Mouse (Mus musculus): ENCODE data around the gene Atp6v1c2. TPM values are rescaled to one million over a fixed set of nuclear protein-coding genes. Genes with fewer than 3 reads are reported as not detected.

Atp6v1c2 gene
- total and polyA plus RNA-seq, 3 experiments = 0.19 to 0.42 TPM; not detected in 1

- dilution Hi-C loops (cut with MboI; ENCODE audit: extremely low pct_ligation_motif_present, extremely low pct_unique_long_range_greater_than_20kb, low sequenced_read_pairs) = no loop called here
- H3K9ac ChIP-seq (ENCODE audit: insufficient read depth, low read depth) = no peak overlapping the region
These were observed 40.6 kb upstream of the Atp6v1c2 start for GRCm38 (mm10) chr12:17369551-17370325.

GRCm38 (mm10) chr12:17369111-17369510, 40.0 kb upstream of the Atp6v1c2 start:
- peaks cover 54 to 87% of the 10 kb centered on the region in 2 experiments for H3K36me3 ChIP-seq (replicated peaks in 1 of 2; ENCODE audit: control insufficient read depth in 1 of 2, insufficient read depth in 1 of 2, low read length in 1 of 2)

More at GRCm38 (mm10) chr12:17369551-17370325, 40.6 kb upstream of the Atp6v1c2 start:
- Histone ChIP-seq H3K9me3 (replicated peaks; ENCODE audit: low read length) (no peaks in the 10 kb centered on the region), H3K4me1 (ENCODE audit: control insufficient read depth in 1 of 2, insufficient read depth in 2 of 2) (peaks cover 0 to 28% of the 10 kb centered on the region in 2 experiments; a peak in 2 of 4 replicates), H3K4me3 (replicated peaks in 1 of 3; ENCODE audit: low read depth in 2 of 3, low read length in 2 of 3, poor library complexity in 1 of 3) (no peak overlapping the region), H3K79me2 (replicated peaks; ENCODE audit: control insufficient read depth, extremely low read depth, insufficient read depth, poor library complexity, severe bottlenecking) (no peaks in the 10 kb centered on the region), H3K27me3 (replicated peaks) (no peaks in the 10 kb centered on the region), H3K4me2 (ENCODE audit: insufficient read depth, low read depth, poor library complexity, severe bottlenecking) (no peak overlapping the region), H3K27ac (ENCODE audit: insufficient read depth, low read depth) (no peak overlapping the region), H3K36me3 (replicated peaks in 1 of 2; ENCODE audit: control insufficient read depth in 1 of 2, insufficient read depth in 1 of 2, low read length in 1 of 2) (peaks cover 53 to 87% of the 10 kb centered on the region in 2 experiments)
- DNase-seq (ENCODE audit: extremely low read depth) = no peak
- in situ Hi-C loops (cut with MboI; ENCODE audit: low pct_ligation_motif_present, low pct_unique_long_range_greater_than_20kb, low sequenced_read_pairs) = loop anchor here (5.0 to 25.0 kb wide), 3 partner anchors 183 to 415 kb away; no protein-coding TSS in a partner anchor
- TF ChIP-seq PAX5 (IDR thresholded peaks at IDR 0.05; ENCODE audit: low read length) = no peak
- no peak for TF ChIP-seq TBP (conservative IDR thresholded peaks at IDR 0.05; ENCODE audit: low read depth, low read length)
- no peak for TF ChIP-seq NELFE (IDR thresholded peaks at IDR 0.05; ENCODE audit: low read depth, low read length)
- no peak for TF ChIP-seq POLR2A (IDR thresholded peaks at IDR 0.05; ENCODE audit: low read depth, low read length)
- no peak for TF ChIP-seq ZNF384 (IDR thresholded peaks at IDR 0.05; ENCODE audit: low read depth, low read length)
- no peak for TF ChIP-seq EP300 (IDR thresholded peaks at IDR 0.05; ENCODE audit: low read length)
- no peak for TF ChIP-seq NRF1 (IDR thresholded peaks at IDR 0.05; ENCODE audit: low read depth, low read length)
- TF ChIP-seq SMC3 (IDR thresholded peaks at IDR 0.05; ENCODE audit: low read depth, low read length) = no peak
- TF ChIP-seq MAX (IDR thresholded peaks at IDR 0.05; ENCODE audit: low read length) = no peak

More at GRCm38 (mm10) chr12:17369111-17369510, 40.0 kb upstream of the Atp6v1c2 start:
- in situ Hi-C loops (cut with MboI; ENCODE audit: low pct_ligation_motif_present, low pct_unique_long_range_greater_than_20kb, low sequenced_read_pairs) (loop anchor here (5.0 to 25.0 kb wide), 3 partner anchors 183 to 416 kb away; no protein-coding TSS in a partner anchor), dilution Hi-C loops (cut with MboI; ENCODE audit: extremely low pct_ligation_motif_present, extremely low pct_unique_long_range_greater_than_20kb, low sequenced_read_pairs) (no loop called here)
- H3K4me3 ChIP-seq (replicated peaks in 1 of 3; ENCODE audit: low read depth in 2 of 3, low read length in 2 of 3, poor library complexity in 1 of 3) = no peak overlapping the region
- DNase-seq (ENCODE audit: extremely low read depth) = no peak
- no peak overlapping the region for H3K27ac ChIP-seq (ENCODE audit: insufficient read depth, low read depth)
- H3K4me2 ChIP-seq (ENCODE audit: insufficient read depth, low read depth, poor library complexity, severe bottlenecking) = no peak overlapping the region
- no peaks in the 10 kb centered on the region for H3K79me2 ChIP-seq (replicated peaks; ENCODE audit: control insufficient read depth, extremely low read depth, insufficient read depth, poor library complexity, severe bottlenecking)
- no peaks in the 10 kb centered on the region for H3K27me3 ChIP-seq (replicated peaks)
- no peak for TF ChIP-seq MYC (IDR thresholded peaks at IDR 0.05; ENCODE audit: low read depth, low read length)
- TF ChIP-seq ZC3H11A (IDR thresholded peaks at IDR 0.05; ENCODE audit: low read depth, low read length) = no peak
- no peak for TF ChIP-seq UBTF (IDR thresholded peaks at IDR 0.05; ENCODE audit: low read depth, low read length)
- TF ChIP-seq ZMIZ1 (IDR thresholded peaks at IDR 0.05; ENCODE audit: low read depth, low read length) = no peak
- no peak for TF ChIP-seq SIN3A (IDR thresholded peaks at IDR 0.05; ENCODE audit: low read length)
- no peak for TF ChIP-seq E2F4 (IDR thresholded peaks at IDR 0.05; ENCODE audit: insufficient replicate concordance, low read depth, low read length)
- no peak for TF ChIP-seq JUND (conservative IDR thresholded peaks at IDR 0.05; ENCODE audit: low read depth, low read length)
- no peak for TF ChIP-seq CHD2 (IDR thresholded peaks at IDR 0.05; ENCODE audit: low read length)
- TF ChIP-seq BHLHE40 (IDR thresholded peaks at IDR 0.05; ENCODE audit: low read depth, low read length) = no peak
- TF ChIP-seq MXI1 (IDR thresholded peaks at IDR 0.05; ENCODE audit: low read depth, low read length) = no peak
- TF ChIP-seq SMC3 (IDR thresholded peaks at IDR 0.05; ENCODE audit: low read depth, low read length) = no peak
- TF ChIP-seq ETS1 (conservative IDR thresholded peaks at IDR 0.05; ENCODE audit: low read depth, low read length) = no peak
- TF ChIP-seq POLR2A (IDR thresholded peaks at IDR 0.05; ENCODE audit: low read depth, low read length) = no peak
- TF ChIP-seq NELFE (IDR thresholded peaks at IDR 0.05; ENCODE audit: low read depth, low read length) = no peak
- TF ChIP-seq IRF4 (IDR thresholded peaks at IDR 0.05; ENCODE audit: low read depth, low read length) = no peak
- TF ChIP-seq MAZ (IDR thresholded peaks at IDR 0.05; ENCODE audit: low read depth, low read length) = no peak
- no peak for TF ChIP-seq RAD21 (IDR thresholded peaks at IDR 0.05; ENCODE audit: low read depth, low read length)
- no peak for TF ChIP-seq ZNF384 (IDR thresholded peaks at IDR 0.05; ENCODE audit: low read depth, low read length)
- peaks cover 0 to 22% of the 10 kb centered on the region in 2 experiments; a peak in 2 of 4 replicates for H3K4me1 ChIP-seq (ENCODE audit: control insufficient read depth in 1 of 2, insufficient read depth in 2 of 2)
- no peaks in the 10 kb centered on the region for H3K9me3 ChIP-seq (replicated peaks; ENCODE audit: low read length)
- H3K9ac ChIP-seq (ENCODE audit: insufficient read depth, low read depth) = no peak overlapping the region

Data from CH12.LX (cell line).